Mouse (Mus musculus) heart, postnatal 0 days (tissue): ENCODE measurements around the gene Gm49373.

Experiments
- CTCF ChIP-seq: IDR thresholded peaks from 2 replicates; pipeline ENCODE4 v1.5.1; 2016; ENCODE audit warnings: antibody characterized with exemption, control low read depth, low read depth
- EP300 ChIP-seq: IDR thresholded peaks from 2 replicates; pipeline ENCODE4 v1.6.1; 2016; ENCODE audit warnings: antibody characterized with exemption, low read depth

DNA sequence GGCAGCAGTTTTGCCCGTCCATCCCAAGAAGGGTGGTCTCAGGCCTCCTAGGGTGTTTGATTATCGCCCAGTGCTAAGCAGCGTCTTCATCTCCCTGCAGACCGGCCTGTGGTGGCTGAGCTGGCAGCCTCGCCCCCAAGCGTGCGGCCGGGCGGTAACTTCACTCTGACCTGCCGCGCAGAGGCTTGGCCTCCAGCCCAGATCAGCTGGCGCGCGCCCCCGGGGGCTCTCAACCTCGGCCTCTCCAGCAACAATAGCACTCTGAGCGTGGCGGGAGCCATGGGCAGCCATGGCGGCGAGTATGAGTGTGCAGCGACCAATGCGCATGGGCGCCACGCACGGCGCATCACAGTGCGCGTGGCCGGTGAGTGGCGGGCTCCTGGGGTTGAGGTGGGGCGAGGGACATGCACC lies 35.4 kb downstream of the Gm49373 start:
- no peak for TF ChIP-seq CTCF
- TF ChIP-seq EP300, result no peak
